Mouse (Mus musculus): ENCODE measurements at regions not wholly inside any gene's neighbourhood (a gene's known extent, or its start where the extent isn't known, plus 50 kb on each side); places are given as distances from the start of the nearest gene placed in this dataset.
"Not testable (repeated sequence)": the region's sequence is repeated elsewhere in the genome, so short reads cannot be mapped to it uniquely, and the experiment has no call there.

DNA sequence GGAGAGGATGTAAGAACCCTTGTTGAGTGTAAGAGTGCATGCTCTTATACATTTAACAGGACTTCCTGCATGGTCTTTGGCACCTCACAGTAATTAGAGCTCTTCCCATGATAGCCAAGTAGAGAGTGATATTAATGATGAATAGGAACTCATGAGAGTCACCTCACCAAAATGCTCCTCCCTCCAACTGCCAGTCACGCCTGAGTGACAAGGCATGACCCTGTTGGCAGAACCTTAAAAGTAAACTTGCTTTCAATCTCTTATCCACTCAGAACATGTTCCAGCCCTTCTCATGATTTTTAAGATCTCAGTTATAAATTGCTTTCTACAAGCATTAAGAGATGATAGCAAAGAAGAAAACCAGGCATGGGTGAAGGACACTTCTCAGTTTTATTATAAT lies 291.8 kb downstream of the Tox3 start:
- DNase-seq (ENCODE audit: low spot score in 2 of 2), result no peak

GRCm38 (mm10) chr8:90046779-90047178 lies 301.4 kb downstream of the Tox3 start:
- DNase-seq (ENCODE audit: low spot score in 2 of 2), result no peak

DNA sequence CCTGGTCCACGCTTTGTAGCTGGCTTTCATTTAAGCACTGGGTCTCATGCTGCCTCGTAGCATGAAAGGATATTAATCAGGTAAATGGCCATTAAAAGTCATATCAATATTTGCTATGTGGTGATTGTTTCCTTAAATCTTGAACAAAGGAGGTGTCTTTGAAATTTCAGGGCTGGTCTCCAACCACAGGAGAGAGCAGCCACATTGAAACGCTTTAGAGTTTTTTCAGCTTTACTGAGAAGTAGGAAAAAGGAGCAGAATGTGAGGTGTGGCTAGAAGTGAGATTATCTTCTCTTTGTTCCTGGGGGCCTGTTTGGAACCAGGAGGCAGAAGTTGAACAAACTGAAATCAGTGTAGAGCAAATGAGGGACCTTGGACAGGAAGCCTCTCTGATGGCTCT lies 311.7 kb downstream of the Tox3 start:
- no peak for DNase-seq (ENCODE audit: low spot score in 2 of 2)

GRCm38 (mm10) chr8:90032572-90032971 lies 315.6 kb downstream of the Tox3 start:
- no peak for DNase-seq (ENCODE audit: low spot score in 2 of 2)

DNA sequence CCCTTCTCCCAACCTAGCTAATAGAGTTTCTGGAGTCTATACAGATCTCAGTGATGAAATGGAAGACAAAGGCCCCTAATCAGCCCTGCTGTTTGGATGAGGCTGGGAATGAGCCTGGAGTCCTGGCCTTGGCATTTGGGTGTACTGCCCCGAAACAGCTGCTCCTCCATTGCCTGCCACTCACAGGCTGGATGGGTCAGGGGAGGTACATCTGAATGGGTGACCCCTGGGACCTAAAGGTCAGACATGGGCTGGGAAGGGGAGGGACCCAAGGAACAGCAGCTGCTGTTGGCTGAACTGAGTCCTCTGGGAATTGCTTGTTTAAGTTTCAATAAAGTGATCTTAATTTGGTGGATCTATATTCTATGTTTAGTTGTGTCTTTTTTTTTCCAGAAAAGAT lies 316.9 kb downstream of the Tox3 start:
- no peak for DNase-seq (ENCODE audit: low spot score in 2 of 2)

DNA sequence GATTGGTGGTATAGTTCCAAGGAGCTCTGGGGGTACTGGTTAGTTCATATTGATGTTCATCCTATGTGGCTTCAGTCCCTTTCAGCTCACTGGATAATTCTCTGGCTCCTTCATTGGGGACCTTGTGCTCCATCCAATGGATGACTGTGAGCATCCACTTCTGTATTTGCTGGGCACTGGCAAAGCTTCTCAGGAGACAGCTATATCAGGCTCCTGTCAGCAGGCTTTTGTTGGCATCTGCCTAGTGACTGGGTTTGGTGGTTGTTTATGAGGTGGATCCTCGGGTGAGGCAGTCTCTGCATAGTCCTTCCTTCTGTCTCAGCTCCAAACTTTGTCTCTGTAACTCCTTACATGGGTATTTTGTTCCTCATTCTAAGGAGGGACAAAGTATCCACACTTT lies 330.2 kb downstream of the Tox3 start:
- not testable (repeated sequence) for DNase-seq (ENCODE audit: low spot score in 2 of 2)

- DNase-seq (ENCODE audit: low spot score in 2 of 2), result no peak
These were observed 334.4 kb downstream of the Tox3 start for GRCm38 (mm10) chr8:90013755-90014154.

GRCm38 (mm10) chr8:90011682-90012409 lies 336.3 kb downstream of the Tox3 start:
- no peak for DNase-seq (ENCODE audit: low spot score in 2 of 2)

- DNase-seq (ENCODE audit: low spot score in 2 of 2), result no peak
These were observed 338.7 kb downstream of the Tox3 start for GRCm38 (mm10) chr8:90009431-90009830.

GRCm38 (mm10) chr8:90000899-90001640 lies 347.1 kb downstream of the Tox3 start:
- peak; percentile 76 to 83 for DNase-seq (ENCODE audit: low spot score in 2 of 2)

GRCm38 (mm10) chr8:89993743-89994142 lies 354.4 kb downstream of the Tox3 start:
- DNase-seq (ENCODE audit: low spot score in 2 of 2), result no peak

DNA sequence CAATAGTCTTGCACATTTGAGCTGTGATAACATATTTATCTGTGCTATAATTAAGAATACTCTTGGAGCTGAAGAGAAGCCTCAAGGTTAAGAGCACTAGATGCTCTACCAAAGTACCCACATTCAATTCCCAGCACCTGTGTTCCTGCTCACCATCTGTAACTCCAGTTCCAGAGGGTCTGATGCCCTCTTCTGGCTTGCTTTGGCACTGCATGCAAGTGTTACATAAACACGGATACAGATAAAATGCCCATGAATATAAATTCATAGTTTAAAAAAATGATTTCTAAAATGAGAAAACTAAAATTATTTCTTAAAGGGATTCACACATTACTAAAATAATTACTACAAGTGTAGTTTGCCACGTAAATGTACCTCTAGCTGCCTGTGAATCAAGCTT lies 364.3 kb downstream of the Tox3 start:
- DNase-seq (ENCODE audit: low spot score in 2 of 2), result no peak

DNA sequence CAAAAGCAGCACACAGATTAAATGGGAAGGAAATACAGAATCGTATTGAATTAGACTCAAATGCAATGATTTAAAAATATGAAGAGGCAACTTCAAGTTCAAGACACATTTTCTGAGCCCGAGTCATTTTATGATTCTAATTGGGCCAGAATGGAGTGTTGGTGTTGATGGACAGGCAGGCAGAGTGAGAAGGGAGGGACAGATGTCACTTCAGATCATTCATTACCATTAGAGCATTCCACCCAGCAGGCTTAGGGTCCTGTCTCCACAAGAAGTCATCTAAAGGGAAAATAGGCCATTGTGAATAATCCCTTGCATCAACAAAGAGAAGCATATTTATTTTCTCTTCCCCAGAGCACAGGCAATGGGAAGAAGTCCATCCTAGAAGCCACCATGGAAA lies 365.6 kb downstream of the Tox3 start:
- DNase-seq (ENCODE audit: low spot score in 2 of 2), result no peak

GRCm38 (mm10) chr8:89981320-89981719 lies 366.8 kb downstream of the Tox3 start:
- DNase-seq (ENCODE audit: low spot score in 2 of 2), result no peak

GRCm38 (mm10) chr8:89980441-89980840 lies 367.7 kb downstream of the Tox3 start:
- no peak for DNase-seq (ENCODE audit: low spot score in 2 of 2)

- DNase-seq (ENCODE audit: low spot score in 2 of 2), result no peak
These were observed 385.3 kb downstream of the Tox3 start for GRCm38 (mm10) chr8:89962799-89963198.

- no peak for DNase-seq (ENCODE audit: low spot score in 2 of 2)
These were observed 390.7 kb downstream of the Tox3 start for GRCm38 (mm10) chr8:89957486-89957885.

DNA sequence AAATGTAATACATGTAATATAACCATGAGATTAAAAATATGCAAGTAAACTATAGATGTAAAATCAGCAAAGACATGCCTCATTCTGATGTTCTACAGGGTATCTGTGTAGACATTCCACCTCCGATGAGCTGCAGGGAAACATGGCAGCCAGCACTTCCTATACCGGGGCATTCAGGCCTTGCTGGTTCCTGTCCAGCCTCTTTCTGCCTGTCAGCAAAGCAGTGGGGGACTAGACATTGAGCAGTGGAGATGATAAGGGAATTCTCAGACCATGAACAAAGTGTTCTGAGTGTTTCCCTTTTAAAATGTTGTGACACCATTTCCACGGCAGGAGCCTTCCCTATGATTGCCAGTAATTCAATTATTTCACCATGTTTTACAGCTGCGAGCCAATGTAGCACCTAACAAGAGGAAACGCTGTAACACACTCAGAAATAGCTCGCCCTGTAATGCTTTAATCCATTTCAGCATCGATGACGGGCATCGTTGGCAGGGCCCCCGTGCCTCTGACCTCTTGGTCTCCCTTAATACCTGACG lies 391.6 kb downstream of the Tox3 start:
- DNase-seq (ENCODE audit: low spot score in 2 of 2), result no peak

DNA sequence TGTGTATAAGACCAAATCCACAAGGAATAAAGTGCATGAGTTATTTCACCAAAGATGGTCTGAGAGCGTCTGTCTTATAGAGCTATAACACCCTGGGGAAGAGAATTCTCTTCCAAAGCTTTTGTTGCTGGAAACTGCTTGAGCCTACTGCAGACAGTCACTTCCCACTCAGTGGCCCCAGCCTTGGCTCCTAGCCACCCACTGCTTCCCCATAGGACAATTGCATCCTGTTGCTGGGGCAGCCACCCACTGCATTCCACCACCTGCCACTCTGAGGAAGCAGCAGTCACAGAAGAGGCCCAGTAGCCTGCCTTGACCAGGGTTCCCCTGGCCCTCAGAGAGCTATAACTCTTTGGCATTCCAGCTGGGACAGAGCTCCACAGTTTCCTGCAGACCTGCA lies 409.3 kb downstream of the Tox3 start:
- peak; percentile 17 to 41 for DNase-seq (ENCODE audit: low spot score in 2 of 2)

DNA sequence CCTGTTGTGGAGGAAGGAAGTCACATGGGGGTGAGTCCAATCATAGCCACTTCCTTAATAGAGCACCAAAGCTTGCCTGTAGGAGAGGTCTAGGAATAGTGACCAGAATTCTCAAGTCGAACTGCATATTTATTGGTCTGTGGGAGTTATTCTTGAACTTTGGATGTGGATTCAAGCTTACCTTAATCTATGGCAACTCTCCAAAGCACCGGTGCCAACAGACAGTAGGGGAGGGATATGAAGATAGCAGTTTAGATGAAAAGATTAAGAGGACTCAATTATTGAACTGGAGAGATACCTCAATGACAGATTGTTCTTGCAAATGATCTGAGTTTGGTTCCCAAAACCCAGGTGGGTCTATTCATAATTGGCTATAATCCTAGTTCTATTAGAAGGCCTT lies 413.6 kb downstream of the Tox3 start:
- no peak for DNase-seq (ENCODE audit: low spot score in 2 of 2)

- DNase-seq (ENCODE audit: low spot score in 2 of 2), result no peak
These were observed 421.4 kb downstream of the Tox3 start for GRCm38 (mm10) chr8:89926666-89927232.

- peak in 1 of 2 experiments; percentile 9 for DNase-seq (ENCODE audit: low spot score in 2 of 2)
These were observed 423.4 kb downstream of the Tox3 start for GRCm38 (mm10) chr8:89924697-89925096.

DNA sequence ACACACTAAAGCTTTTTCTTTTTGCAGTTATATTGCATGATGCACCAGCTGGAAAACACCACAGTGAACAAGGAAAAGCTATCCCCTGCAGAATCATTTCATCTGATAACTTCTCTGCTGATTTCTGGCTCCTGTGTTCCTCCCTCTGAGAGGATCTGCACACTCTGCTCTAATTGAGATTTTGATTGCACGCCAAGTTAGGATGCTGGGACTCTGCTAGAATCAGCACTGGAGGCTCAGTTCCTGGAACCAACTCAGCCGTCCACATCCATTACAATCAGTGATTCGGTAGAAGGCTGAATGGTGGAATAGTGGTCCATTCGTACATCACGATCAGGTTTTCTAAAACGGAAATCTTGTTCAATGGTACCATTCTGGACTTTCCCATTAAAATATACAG lies 434.1 kb downstream of the Tox3 start:
- no peak for DNase-seq (ENCODE audit: low spot score in 2 of 2)

All from frontal cortex, postnatal 25 days (tissue).